Mouse (Mus musculus) kidney, postnatal 0 days (tissue): ENCODE results near the gene Kdm5c. TPM values are rescaled to one million over a fixed set of nuclear protein-coding genes. Genes with fewer than 3 reads are reported as not detected.

Experiments
- ATAC-seq: fragments of 200-750 bp; cut with Nextera tagmentation; replicated peaks from 2 replicates; pipeline ENCODE4 v1.8.0; 2017; ENCODE audit warnings: low read depth, moderate number of reproducible peaks, moderate TSS enrichment, moderate library complexity; ENCODE audit not compliant: low FRiP score
- DNase-seq: peaks from one replicate; pipeline ENCODE4 v3.0.0-alpha.2; 2016; ENCODE audit warnings: low spot score
- H3K27ac ChIP-seq: fragments of 300-500 bp; sonication (generic); 2 replicates; pipeline ENCODE4 v1.5.1; 2014; ENCODE audit warnings: mild to moderate bottlenecking
- H3K27me3 ChIP-seq: fragments of 300-500 bp; sonication (generic); 2 replicates; pipeline ENCODE4 v1.6.1; 2014; ENCODE audit warnings: low read length, mixed read lengths; ENCODE audit not compliant: insufficient read depth
- H3K36me3 ChIP-seq: fragments of 300-500 bp; sonication (generic); 2 replicates; pipeline ENCODE4 v1.6.1; 2014; ENCODE audit warnings: low read length, mixed read lengths; ENCODE audit not compliant: insufficient read depth
- H3K4me1 ChIP-seq: fragments of 300-500 bp; sonication (generic); replicated peaks from 2 replicates; pipeline ENCODE4 v1.6.1; 2014; ENCODE audit warnings: antibody characterized with exemption, low read length, mixed read lengths; ENCODE audit not compliant: insufficient read depth
- H3K4me2 ChIP-seq: fragments of 300-500 bp; sonication (generic); 2 replicates; pipeline ENCODE4 v1.6.1; 2014; ENCODE audit warnings: mild to moderate bottlenecking, low read length, moderate library complexity, mixed read lengths
- H3K4me3 ChIP-seq: fragments of 300-500 bp; sonication (generic); replicated peaks from 2 replicates; pipeline ENCODE4 v1.5.1; 2014; ENCODE audit warnings: low read depth, low read length
- H3K9ac ChIP-seq: fragments of 300-500 bp; sonication (generic); 2 replicates; pipeline ENCODE4 v1.6.1; 2014; ENCODE audit warnings: low read depth, low read length
- H3K9me3 ChIP-seq: fragments of 300-500 bp; sonication (generic); replicated peaks from 2 replicates; pipeline ENCODE4 v1.6.1; 2016; ENCODE audit warnings: low read length, inconsistent platforms, mixed read lengths
- CTCF ChIP-seq: IDR thresholded peaks from 2 replicates; pipeline ENCODE4 v1.5.1; 2016; ENCODE audit warnings: antibody characterized with exemption, low read depth, mild to moderate bottlenecking, moderate library complexity
- WGBS: fragments of 180-500 bp; shearing (Covaris S2); extraction: QIAGEN DNeasy Blood & Tissue Kit; methylation state at CpG from one replicate; pipeline ENCODE4 v1.1.7; 2014; 5-methylcytosine and 5-hydroxymethylcytosine counted together
- polyA plus RNA-seq: library from polyadenylated mRNA; unstranded; fragments of >200 nt; fragmentation: Nextera tagmentation; extraction: Ambion mirVana; gene quantifications from 2 replicates; pipeline ENCODE4 v1.2.1, GENCODE M21; 2015

Kdm5c gene
- polyA plus RNA-seq, 1 experiment from 2014 or later, result 18.0 TPM

DNA sequence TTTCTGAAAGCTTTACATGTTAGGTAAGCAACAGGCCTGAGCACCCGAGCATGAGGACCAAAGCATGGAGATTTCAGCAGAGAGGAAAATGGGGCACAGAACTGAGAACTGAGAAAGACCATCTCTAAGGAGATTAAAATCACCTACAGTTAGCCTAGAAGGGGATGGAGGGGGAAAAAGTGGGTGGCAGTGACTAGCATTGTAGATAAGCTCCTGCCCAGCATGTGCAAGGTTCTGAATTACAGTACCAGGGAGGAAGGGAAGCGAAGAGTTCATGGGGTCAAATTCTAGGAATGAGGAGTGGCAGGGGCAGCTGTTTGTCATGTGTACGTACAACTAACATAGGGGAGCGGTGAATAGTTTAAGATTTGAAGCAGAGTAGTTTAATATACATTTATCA, 87.7 kb downstream of the Kdm5c start:
- no peak for TF ChIP-seq CTCF
- 63% methylated on average over 4 of the region's 4 CpGs for WGBS
- H3K9me3 ChIP-seq, result no peaks in the 10 kb centered on the region

DNA sequence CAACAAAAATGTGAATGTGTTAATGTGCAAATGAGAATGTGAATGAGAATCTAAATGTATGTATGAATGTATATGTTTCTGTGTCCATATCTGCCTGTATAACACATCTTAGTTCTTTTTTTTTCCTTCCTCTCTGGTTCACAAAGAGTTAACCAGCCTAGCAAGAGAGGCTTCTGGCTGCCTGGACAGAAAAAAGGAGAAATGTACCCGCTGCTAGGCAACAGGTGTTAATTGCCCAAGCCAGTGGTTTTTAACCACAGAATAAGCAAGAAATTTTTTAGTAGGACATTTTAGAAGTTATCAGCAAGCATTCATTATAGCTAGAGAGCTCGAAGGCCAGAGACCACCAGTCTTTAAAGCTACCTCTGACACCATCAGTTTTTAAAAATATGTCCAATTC, 90.0 kb downstream of the Kdm5c start:
- no peak for TF ChIP-seq CTCF
- Histone ChIP-seq H3K27me3 (no peaks in the 10 kb centered on the region), H3K27ac (no peak overlapping the region), H3K4me2 (no peak overlapping the region), H3K36me3 (no peaks in the 10 kb centered on the region), H3K4me1 (no peaks in the 10 kb centered on the region), H3K4me3 (no peak overlapping the region), H3K9me3 (no peaks in the 10 kb centered on the region), H3K9ac (no peak overlapping the region)
- ATAC-seq, result no peak
- DNase-seq, result peak; percentile 3
- 40% methylated on average over 2 of the region's 2 CpGs for WGBS

More for the DNA sequence above, 87.7 kb downstream of the Kdm5c start:
- no peak for ATAC-seq
- no peak overlapping the region for H3K9ac ChIP-seq
- H3K4me3 ChIP-seq, result no peak overlapping the region
- no peak overlapping the region for H3K4me2 ChIP-seq
- no peaks in the 10 kb centered on the region for H3K36me3 ChIP-seq
- H3K27me3 ChIP-seq, result no peaks in the 10 kb centered on the region
- DNase-seq, result no peak
- no peak overlapping the region for H3K27ac ChIP-seq
- no peaks in the 10 kb centered on the region for H3K4me1 ChIP-seq

DNA sequence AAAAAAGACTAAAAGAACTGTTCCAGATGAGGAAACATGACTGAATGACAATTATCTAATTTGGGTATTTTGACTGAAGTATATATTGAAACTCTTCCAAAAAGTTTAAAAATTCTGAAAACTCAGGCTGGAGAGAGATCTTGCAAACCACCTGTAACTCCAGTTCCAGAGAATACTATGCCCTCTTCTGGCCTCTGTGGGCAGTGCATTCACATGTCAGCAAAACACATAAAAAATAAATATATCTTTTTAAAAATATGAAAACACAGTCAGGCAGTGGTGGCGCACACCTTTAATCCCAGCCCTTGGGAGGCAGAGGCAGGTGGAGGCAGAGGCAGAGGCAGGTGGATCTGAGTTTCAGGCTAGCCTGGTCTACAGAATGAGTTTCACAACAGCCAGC, 90.8 kb downstream of the Kdm5c start:
- H3K36me3 ChIP-seq, result no peaks in the 10 kb centered on the region
- 96% methylated on average over 1 of the region's 1 CpGs for WGBS
- H3K9ac ChIP-seq, result no peak overlapping the region
- peak; percentile 41 for TF ChIP-seq CTCF
- H3K27me3 ChIP-seq, result no peaks in the 10 kb centered on the region
- DNase-seq, result no peak
- no peak overlapping the region for H3K27ac ChIP-seq
- no peak for ATAC-seq
- H3K4me1 ChIP-seq, result no peaks in the 10 kb centered on the region
- no peak overlapping the region for H3K4me2 ChIP-seq
- no peaks in the 10 kb centered on the region for H3K9me3 ChIP-seq
- no peak overlapping the region for H3K4me3 ChIP-seq

Other genes starting within 250 kb of the Kdm5c start
- 246 and 262 TPM in 2 replicates for gene Hsd17b10, start 231.2 kb upstream of the Kdm5c start, polyA plus RNA-seq
- gene Ribc1, start 216.7 kb upstream of the Kdm5c start, polyA plus RNA-seq, result 3.2 and 3.7 TPM in 2 replicates
- gene Smc1a, start 216.6 kb upstream of the Kdm5c start, polyA plus RNA-seq, result 67.5 and 76.6 TPM in 2 replicates
- 10.3 and 11.0 TPM in 2 replicates for gene Iqsec2, start 88.8 kb upstream of the Kdm5c start, polyA plus RNA-seq
- gene Kantr, start 94.5 kb downstream of the Kdm5c start, polyA plus RNA-seq, result 10.3 and 10.4 TPM in 2 replicates
- gene Tspyl2, start 109.4 kb downstream of the Kdm5c start, polyA plus RNA-seq, result 16.1 and 18.5 TPM in 2 replicates
- 2.1 and 2.8 TPM in 2 replicates for gene Gpr173, start 135.7 kb downstream of the Kdm5c start, polyA plus RNA-seq